Mouse (Mus musculus): ENCODE results near the gene Rpusd1.

DNA sequence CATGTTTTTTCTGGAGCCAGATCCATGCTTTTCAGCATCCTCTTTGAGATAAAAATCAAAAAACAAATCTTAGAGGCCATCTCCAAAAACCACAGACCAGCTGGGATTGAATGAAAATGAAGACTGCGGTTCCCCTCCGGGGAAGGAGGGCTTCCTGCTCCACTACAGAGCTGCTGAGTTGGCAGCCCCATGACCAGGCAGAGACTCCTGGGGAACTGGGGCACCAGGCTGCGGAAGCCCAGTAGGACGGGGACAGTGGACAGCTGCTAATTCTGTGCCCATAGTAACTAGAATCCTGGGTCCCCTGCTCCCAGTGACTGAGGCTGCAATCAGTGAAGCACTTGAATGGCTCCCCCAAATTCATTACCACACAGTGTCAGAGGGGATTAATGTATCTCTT lies 45.8 kb upstream of the Rpusd1 start:
- TF ChIP-seq POLR2A (IDR thresholded peaks at IDR 0.05; ENCODE audit: borderline replicate concordance, extremely low read depth, insufficient read depth, insufficient read length, poor library complexity, severe bottlenecking): no peak
- TF ChIP-seq CTCF (IDR thresholded peaks at IDR 0.05; ENCODE audit: borderline replicate concordance, extremely low read depth, insufficient read depth, insufficient read length): no peak

Data from brain, embryonic 14.5 days (tissue).